Mouse (Mus musculus): ENCODE data around the gene Lats2.

GRCm38 (mm10) chr14:57679958-57680535 lies 78.1 kb downstream of the Lats2 start:
- peak; percentile 60; the same call in 1 of the 2 replicates for TF ChIP-seq CTCF (IDR thresholded peaks at IDR 0.05; ENCODE audit: extremely low read depth, insufficient read depth, insufficient read length, insufficient replicate concordance)
- no peak for TF ChIP-seq POLR2A (IDR thresholded peaks at IDR 0.05; ENCODE audit: low read depth, low read length)
